In genomic region chr13:97234785-97235417, GRCm38 (mm10) we compare ENCODE assay signal across 8 mouse cellular contexts. TPM values are rescaled to one million over a fixed set of nuclear protein-coding genes. Genes with fewer than 3 reads are reported as not detected.
DNase-seq lines count a peak whose midpoint lies in the region; ATAC-seq and TF ChIP-seq lines count a peak whose summit lies in the region.

No protein-coding gene starts in this region.

- no peak for TF ChIP-seq POLR2A in ES-Bruce4 (IDR thresholded peaks at IDR 0.05; ENCODE audit: insufficient read depth, low read length)

- 20% methylated on average over 17 of the region's 17 CpGs for WGBS in forebrain, embryonic 16.5 days
- WGBS in neural tube, embryonic 14.5 days = 13% methylated on average over 17 of the region's 17 CpGs

- peak; percentile 76 for ATAC-seq in forebrain, embryonic 16.5 days
- ATAC-seq in neural tube, embryonic 14.5 days (ENCODE audit: low read depth) = peak; percentile 77

- no peak overlapping the region for H3K27ac ChIP-seq in ES-Bruce4 (ENCODE audit: insufficient read depth, low read length)
- H3K27ac ChIP-seq in forebrain, embryonic 16.5 days (ENCODE audit: low read length) = no peak overlapping the region
- no peak overlapping the region for H3K27ac ChIP-seq in neural tube, embryonic 14.5 days (ENCODE audit: low read depth, low read length)

- H3K4me1 ChIP-seq in ES-Bruce4 (ENCODE audit: control insufficient read depth, insufficient read depth, low read length) = peaks cover 1% of the 10 kb centered on the region
- peaks cover 24% of the 10 kb centered on the region for H3K4me1 ChIP-seq in forebrain, embryonic 16.5 days (replicated peaks; ENCODE audit: control insufficient read depth, insufficient read depth, low read length)
- H3K4me1 ChIP-seq in neural tube, embryonic 14.5 days (ENCODE audit: control insufficient read depth, insufficient read depth, low read length) = peaks cover 12% of the 10 kb centered on the region

- TF ChIP-seq EP300 in ES-Bruce4 (IDR thresholded peaks at IDR 0.05; ENCODE audit: insufficient read depth, low read depth, low read length) = no peak

- TF ChIP-seq CTCF in ES-Bruce4 (IDR thresholded peaks at IDR 0.05; ENCODE audit: low read depth, low read length) = peak; percentile 63

- peak overlapping the region; percentile 59 for H3K4me2 ChIP-seq in forebrain, embryonic 16.5 days (ENCODE audit: low read length)
- H3K4me2 ChIP-seq in neural tube, embryonic 14.5 days (ENCODE audit: low read depth, low read length) = peak overlapping the region; percentile 64

- peak overlapping the region; percentile 47; the same call in 1 of the 2 replicates for H3K4me3 ChIP-seq in ES-Bruce4 (ENCODE audit: low read depth, low read length)
- H3K4me3 ChIP-seq in forebrain, embryonic 16.5 days (replicated peaks; ENCODE audit: low read length) = peak overlapping the region; percentile 40
- peak overlapping the region; percentile 26 for H3K4me3 ChIP-seq in neural tube, embryonic 14.5 days (ENCODE audit: low read depth, low read length)

- peak; percentile 57 for DNase-seq in cerebellum, adult 11 months
- DNase-seq in heart, postnatal 36 days = peak; percentile 82 to 88
- DNase-seq in layer of hippocampus, adult 18-20 months (ENCODE audit: low spot score in 2 of 2) = peak; percentile 80 to 93
- DNase-seq in lung, adult 18-20 months = peak; percentile 77 to 83
- DNase-seq in telencephalon, adult 2 months (ENCODE audit: low read depth, low spot score) = peak; percentile 78

- no peaks in the 10 kb centered on the region for H3K27me3 ChIP-seq in ES-Bruce4 (ENCODE audit: control insufficient read depth, insufficient read depth, low read length, poor library complexity, severe bottlenecking)
- no peaks in the 10 kb centered on the region for H3K27me3 ChIP-seq in forebrain, embryonic 16.5 days (replicated peaks; ENCODE audit: control insufficient read depth, insufficient read depth, low read length)
- H3K27me3 ChIP-seq in neural tube, embryonic 14.5 days (ENCODE audit: control insufficient read depth, insufficient read depth, low read length) = no peaks in the 10 kb centered on the region

- intact Hi-C loops in heart, postnatal 36 days (cut with DNase I) = loop anchor here (1.0 to 10.0 kb wide), 5 partner anchors 520 to 1010 kb away; no protein-coding TSS in a partner anchor

- H3K36me3 ChIP-seq in ES-Bruce4 (ENCODE audit: control insufficient read depth, insufficient read depth, low read length, poor library complexity, severe bottlenecking) = no peaks in the 10 kb centered on the region
- no peaks in the 10 kb centered on the region for H3K36me3 ChIP-seq in forebrain, embryonic 16.5 days (ENCODE audit: control insufficient read depth, insufficient read depth)
- H3K36me3 ChIP-seq in neural tube, embryonic 14.5 days (ENCODE audit: control insufficient read depth, insufficient read depth, low read length) = no peaks in the 10 kb centered on the region

- H3K9me3 ChIP-seq in ES-Bruce4 (replicated peaks; ENCODE audit: control insufficient read depth, insufficient read depth, low read length, poor library complexity, severe bottlenecking) = 0 out of 2 replicates have a peak, but pooled peaks cover 2% of the 10 kb centered on the region
- H3K9me3 ChIP-seq in forebrain, embryonic 16.5 days (ENCODE audit: control insufficient read depth, low read length) = no peaks in the 10 kb centered on the region
- H3K9me3 ChIP-seq in neural tube, embryonic 14.5 days (ENCODE audit: control insufficient read depth, low read length) = no peaks in the 10 kb centered on the region

- 0 out of 2 replicates have a peak overlapping the region, but pooled peaks have one; percentile 36 for H3K9ac ChIP-seq in ES-Bruce4 (ENCODE audit: low read depth, poor library complexity, severe bottlenecking)
- H3K9ac ChIP-seq in forebrain, embryonic 16.5 days (replicated peaks; ENCODE audit: low read depth, low read length) = peak overlapping the region; percentile 57
- peak overlapping the region; percentile 41; the same call in 1 of the 2 replicates for H3K9ac ChIP-seq in neural tube, embryonic 14.5 days (replicated peaks; ENCODE audit: low read depth, low read length)

RNA-seq across cellular contexts. Expression of gene Enc1, which starts 6.0 kb away (rescaled TPM):
- polyA plus RNA-seq in ES-Bruce4 (2011; ENCODE audit: insufficient read depth, insufficient read length, low read depth, missing spikeins) = 83.0 TPM in 2 replicates
- 133 and 143 TPM in 2 replicates for polyA plus RNA-seq in forebrain, embryonic 16.5 days (2015; fragmentation: Nextera tagmentation; extraction: Ambion mirVana)
- 1 to 10 TPM; 4.7 to 8.1 TPM for total RNA-seq in heart, postnatal 36 days (2021)
- 100 to 1,000 TPM; 757 to 762 TPM for total RNA-seq in layer of hippocampus, adult 18-20 months (2021)
- 72.3 and 94.5 TPM in 2 replicates for polyA plus RNA-seq in neural tube, embryonic 14.5 days (2014; fragmentation: Nextera tagmentation; extraction: Ambion mirVana)

RNA-seq across cellular contexts. Expression of gene Hexb, which starts 36.7 kb away (rescaled TPM):
- 53.4 and 59.7 TPM in 2 replicates for polyA plus RNA-seq in ES-Bruce4 (2011; ENCODE audit: insufficient read depth, insufficient read length, low read depth, missing spikeins)
- polyA plus RNA-seq in forebrain, embryonic 16.5 days (2015; fragmentation: Nextera tagmentation; extraction: Ambion mirVana) = 32.8 and 38.7 TPM in 2 replicates
- 10 to 100 TPM; 24.8 to 28.0 TPM for total RNA-seq in heart, postnatal 36 days (2021)
- 100 to 1,000 TPM; 121 to 138 TPM for total RNA-seq in layer of hippocampus, adult 18-20 months (2021)
- polyA plus RNA-seq in neural tube, embryonic 14.5 days (2014; fragmentation: Nextera tagmentation; extraction: Ambion mirVana) = 48.2 and 54.1 TPM in 2 replicates
